Mouse (Mus musculus) heart, embryonic 14.5 days (tissue): ENCODE measurements around the gene Ldlrad3. TPM values are rescaled to one million over a fixed set of nuclear protein-coding genes. Genes with fewer than 3 reads are reported as not detected.

Experiments used
- ATAC-seq: fragments of 200-750 bp; cut with Nextera tagmentation; 2 replicates; pipeline ENCODE4 v1.8.0; 2017; ENCODE audit warnings: low read depth, moderate TSS enrichment; ENCODE audit not compliant: insufficient number of reproducible peaks, insufficient read depth, low FRiP score
- H3K27ac ChIP-seq, 2 experiments: fragments of 200-500 bp in 1 of 2; fragments of 300-500 bp in 1 of 2; sonication (generic) in 1 of 2; replicated peaks in 1 of 2; 2 replicates each; pipeline ENCODE4 v1.5.1; 2012 to 2014; ENCODE audit warnings: low read depth in 2 of 2, low read length in 2 of 2, control low read depth in 1 of 2, mild to moderate bottlenecking in 1 of 2, mixed read lengths in 1 of 2; ENCODE audit not compliant: control insufficient read depth in 1 of 2, insufficient read depth in 1 of 2
- H3K27me3 ChIP-seq: fragments of 300-500 bp; sonication (generic); 2 replicates; pipeline ENCODE4 v1.6.1; 2014; ENCODE audit warnings: mild to moderate bottlenecking, low read length, control low read depth; ENCODE audit not compliant: control insufficient read depth, insufficient read depth
- H3K36me3 ChIP-seq: fragments of 300-500 bp; sonication (generic); 2 replicates; pipeline ENCODE4 v1.6.1; 2014; ENCODE audit warnings: mild to moderate bottlenecking, control low read depth, low read length, mixed read lengths; ENCODE audit not compliant: control insufficient read depth, insufficient read depth
- H3K4me1 ChIP-seq, 2 experiments: fragments of 200-500 bp in 1 of 2; fragments of 300-500 bp in 1 of 2; sonication (generic) in 1 of 2; 2 replicates each; pipeline ENCODE4 v1.6.1; 2012 to 2014; ENCODE audit warnings: low read length in 2 of 2, control low read depth in 1 of 2, mixed read lengths in 1 of 2; ENCODE audit not compliant: control insufficient read depth in 2 of 2, insufficient read depth in 2 of 2
- H3K4me2 ChIP-seq: fragments of 300-500 bp; sonication (generic); 2 replicates; pipeline ENCODE4 v1.6.1; 2014; ENCODE audit warnings: mild to moderate bottlenecking, low read length
- H3K4me3 ChIP-seq, 2 experiments: fragments of 200-500 bp in 1 of 2; fragments of 300-500 bp in 1 of 2; sonication (generic) in 1 of 2; 2 replicates each; pipeline ENCODE4 v1.5.1; 2012 to 2014; ENCODE audit warnings: low read length in 2 of 2, mild to moderate bottlenecking in 2 of 2, control low read depth in 1 of 2, low read depth in 1 of 2, moderate library complexity in 1 of 2; ENCODE audit not compliant: control insufficient read depth in 1 of 2, insufficient read depth in 1 of 2
- H3K9ac ChIP-seq: fragments of 300-500 bp; sonication (generic); 2 replicates; pipeline ENCODE4 v1.6.1; 2014; ENCODE audit warnings: mild to moderate bottlenecking, low read length
- H3K9me3 ChIP-seq: fragments of 300-500 bp; sonication (generic); 2 replicates; pipeline ENCODE4 v1.6.1; 2016; ENCODE audit warnings: low read length, control low read depth; ENCODE audit not compliant: control insufficient read depth
- WGBS: fragments of 180-500 bp; shearing (Covaris S2); extraction: QIAGEN DNeasy Blood & Tissue Kit; methylation state at CpG from one replicate; pipeline ENCODE4 v1.1.7; 2014; 5-methylcytosine and 5-hydroxymethylcytosine counted together
- polyA plus RNA-seq: library from polyadenylated mRNA; unstranded; fragments of >200 nt; fragmentation: Nextera tagmentation; extraction: Ambion mirVana; gene quantifications from 2 replicates; pipeline ENCODE4 v1.2.1, GENCODE M21; 2014

Ldlrad3 gene
- polyA plus RNA-seq, 1 experiment from 2014 or later = 13.7 TPM

DNA sequence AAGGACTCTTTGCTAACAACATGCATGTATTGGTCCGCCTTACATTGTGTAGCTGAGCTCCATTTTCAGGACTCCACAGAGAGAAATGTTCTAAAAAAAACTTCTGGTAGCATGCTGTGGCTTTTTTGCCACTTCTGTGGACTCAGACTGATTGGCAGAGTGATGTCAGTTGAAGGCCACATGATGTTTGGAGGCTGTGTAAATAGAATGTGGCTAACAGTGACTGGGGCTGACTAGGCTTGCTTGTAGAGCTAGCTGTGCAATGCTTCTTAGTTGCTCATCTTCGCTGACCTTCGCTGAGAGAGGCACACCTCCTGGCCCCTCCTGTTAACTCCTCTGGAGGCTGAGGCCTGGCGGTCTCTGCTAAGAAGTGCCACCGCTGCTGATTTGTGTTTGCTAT, 98.4 kb downstream of the Ldlrad3 start:
- Histone ChIP-seq H3K27ac (no peak overlapping the region), H3K4me3 (no peak overlapping the region), H3K9me3 (no peaks in the 10 kb centered on the region), H3K27me3 (no peaks in the 10 kb centered on the region), H3K36me3 (no peaks in the 10 kb centered on the region), H3K4me1 (no peaks in the 10 kb centered on the region), H3K9ac (no peak overlapping the region), H3K4me2 (no peak overlapping the region)
- no peak for ATAC-seq
- WGBS = 94% methylated on average over 5 of the region's 5 CpGs

- Histone ChIP-seq H3K4me1 (no peaks in the 10 kb centered on the region), H3K4me2 (no peak overlapping the region), H3K9ac (no peak overlapping the region), H3K4me3 (no peak overlapping the region), H3K36me3 (no peaks in the 10 kb centered on the region), H3K27ac (no peak overlapping the region), H3K9me3 (no peaks in the 10 kb centered on the region), H3K27me3 (no peaks in the 10 kb centered on the region)
- WGBS = 97% methylated on average over 23 of the region's 23 CpGs
- no peak for ATAC-seq
Observed at GRCm38 (mm10) chr2:102086583-102086982, 99.6 kb downstream of the Ldlrad3 start.

DNA sequence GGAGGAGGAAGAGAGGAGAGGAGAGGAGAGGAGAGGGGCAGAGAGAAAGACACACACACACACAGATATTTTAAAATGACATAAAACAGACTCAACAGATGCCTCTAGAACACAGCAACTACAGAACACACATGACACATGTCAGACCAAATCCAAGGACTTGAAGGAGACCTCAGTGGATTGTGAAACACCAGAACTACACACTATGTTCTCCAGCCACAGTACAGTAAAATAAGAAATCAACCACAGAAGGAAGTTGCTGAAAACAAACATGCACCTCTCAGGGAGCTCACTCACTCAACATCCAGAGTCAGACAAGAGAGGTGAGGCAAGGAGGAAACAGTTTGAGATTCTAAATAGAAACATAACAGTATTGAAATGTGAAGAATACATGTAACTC, 103.4 kb downstream of the Ldlrad3 start:
- no peak for ATAC-seq
- Histone ChIP-seq H3K4me3 (no peak overlapping the region), H3K9me3 (no peaks in the 10 kb centered on the region), H3K27ac (no peak overlapping the region), H3K27me3 (no peaks in the 10 kb centered on the region), H3K4me1 (no peaks in the 10 kb centered on the region), H3K4me2 (no peak overlapping the region), H3K36me3 (no peaks in the 10 kb centered on the region), H3K9ac (no peak overlapping the region)

- Histone ChIP-seq H3K4me3 (no peak overlapping the region), H3K36me3 (no peaks in the 10 kb centered on the region), H3K27me3 (no peaks in the 10 kb centered on the region), H3K9me3 (no peaks in the 10 kb centered on the region), H3K4me1 (no peaks in the 10 kb centered on the region), H3K27ac (no peak overlapping the region), H3K4me2 (no peak overlapping the region), H3K9ac (no peak overlapping the region)
- 44% methylated on average over 4 of the region's 4 CpGs for WGBS
- no peak for ATAC-seq
Observed at GRCm38 (mm10) chr2:102077554-102077953, 108.6 kb downstream of the Ldlrad3 start.

GRCm38 (mm10) chr2:102076237-102076636, 109.9 kb downstream of the Ldlrad3 start:
- Histone ChIP-seq H3K27me3 (no peaks in the 10 kb centered on the region), H3K4me3 (no peak overlapping the region), H3K27ac (no peak overlapping the region), H3K36me3 (no peaks in the 10 kb centered on the region), H3K4me2 (no peak overlapping the region), H3K9me3 (no peaks in the 10 kb centered on the region), H3K9ac (no peak overlapping the region), H3K4me1 (peaks cover 0 to 2% of the 10 kb centered on the region in 2 experiments; a peak in 2 of 4 replicates)
- ATAC-seq = no peak
- WGBS = 87% methylated on average over 6 of the region's 6 CpGs

- no peaks in the 10 kb centered on the region for H3K36me3 ChIP-seq
- 96% methylated on average over 6 of the region's 6 CpGs for WGBS
- no peak overlapping the region for H3K4me3 ChIP-seq
- no peak overlapping the region for H3K27ac ChIP-seq
- no peaks in the 10 kb centered on the region for H3K9me3 ChIP-seq
- H3K27me3 ChIP-seq = no peaks in the 10 kb centered on the region
- H3K4me2 ChIP-seq = no peak overlapping the region
- peaks cover 2 to 11% of the 10 kb centered on the region in 2 experiments; a peak in 3 of 4 replicates for H3K4me1 ChIP-seq
- no peak for ATAC-seq
- no peak overlapping the region for H3K9ac ChIP-seq
Observed at GRCm38 (mm10) chr2:102073266-102074037, 112.7 kb downstream of the Ldlrad3 start.

- H3K9ac ChIP-seq = no peak overlapping the region
- H3K27ac ChIP-seq = no peak overlapping the region
- no peak overlapping the region for H3K4me3 ChIP-seq
- H3K9me3 ChIP-seq = no peaks in the 10 kb centered on the region
- no peak for ATAC-seq
- no peak overlapping the region for H3K4me2 ChIP-seq
- no peaks in the 10 kb centered on the region for H3K27me3 ChIP-seq
- H3K36me3 ChIP-seq = no peaks in the 10 kb centered on the region
- peaks cover 2 to 11% of the 10 kb centered on the region in 2 experiments; a peak in 3 of 4 replicates for H3K4me1 ChIP-seq
- 71% methylated on average over 4 of the region's 4 CpGs for WGBS
Observed at GRCm38 (mm10) chr2:102072859-102073258, 113.3 kb downstream of the Ldlrad3 start.
